Mouse (Mus musculus): Measurements from ENCODE around the gene Olfr924. TPM values are rescaled to one million over a fixed set of nuclear protein-coding genes. Genes with fewer than 3 reads are reported as not detected.
"Not testable (repeated sequence)": the region's sequence is repeated elsewhere in the genome, so short reads cannot be mapped to it uniquely, and the experiment has no call there.

Gene Olfr924
- not detected in 2 replicates for polyA plus RNA-seq (2014; fragmentation: Nextera tagmentation; extraction: Ambion mirVana)

DNA sequence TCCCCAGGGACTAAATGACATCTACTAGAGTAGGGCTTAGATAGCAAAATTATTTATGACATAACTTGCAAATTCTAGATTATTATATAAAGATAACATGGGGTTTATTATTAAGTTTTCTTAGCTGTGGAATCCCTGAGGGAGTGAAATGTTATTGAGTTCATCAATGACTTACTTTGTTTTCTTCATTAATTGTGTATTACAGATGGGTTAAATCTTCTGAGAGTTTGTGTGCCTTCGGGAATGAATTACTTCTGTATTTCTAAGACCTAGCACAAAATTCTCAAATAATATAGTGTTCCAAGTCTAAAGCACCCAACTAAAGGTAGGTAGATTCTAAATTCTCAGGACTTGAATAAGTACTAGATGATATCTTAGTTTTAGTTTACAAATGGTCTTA is at the start of gene Olfr924:
Gene Olfr924 (plus strand): TSS at position 301 of the 400 bp plus-strand sequence.
- no peak for DNase-seq (ENCODE audit: low spot score)
- H3K27me3 ChIP-seq (ENCODE audit: control insufficient read depth, insufficient read depth, low read length): no peaks in the 10 kb centered on the region
- no peak within 1 kb of the TSS for H3K27ac ChIP-seq (ENCODE audit: low read depth, low read length)
- H3K4me3 ChIP-seq (ENCODE audit: low read depth, low read length): no peak within 1 kb of the TSS
- no peaks in the 10 kb centered on the region for H3K4me1 ChIP-seq (ENCODE audit: control insufficient read depth, insufficient read depth, low read length)
- H3K9ac ChIP-seq (ENCODE audit: low read length): no peak within 1 kb of the TSS
- WGBS: 86% methylated on average over 1 of the region's 1 CpGs
- no peak within 1 kb of the TSS for H3K4me2 ChIP-seq (ENCODE audit: low read depth)
- no peaks in the 10 kb centered on the region for H3K36me3 ChIP-seq (ENCODE audit: control insufficient read depth, insufficient read depth, low read length)
- H3K9me3 ChIP-seq (ENCODE audit: control insufficient read depth, low read length): no peaks in the 10 kb centered on the region
- ATAC-seq (ENCODE audit: insufficient read depth, low FRiP score, low TSS enrichment): no peak

DNA sequence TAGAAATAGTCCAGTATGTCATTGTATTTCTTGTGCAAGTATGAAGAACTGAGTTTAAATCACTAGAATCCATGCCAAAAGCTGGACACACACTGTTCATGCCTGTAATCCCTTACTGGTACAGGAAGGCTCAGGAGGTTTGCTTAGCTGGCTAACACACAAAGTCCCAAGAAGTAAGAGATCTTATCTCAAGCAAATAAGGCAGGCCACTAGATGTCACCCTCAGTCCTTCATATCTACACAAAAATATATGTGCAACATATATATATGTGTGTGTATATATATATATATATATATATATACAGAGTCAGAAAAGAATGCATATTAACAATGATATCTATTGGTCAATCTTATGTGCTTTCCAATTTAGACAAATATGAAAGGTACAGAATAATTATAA is 38.6 kb upstream of the Olfr924 start:
- no peak for ATAC-seq (ENCODE audit: insufficient read depth, low FRiP score, low TSS enrichment)
- no peak for DNase-seq (ENCODE audit: low spot score)
- H3K36me3 ChIP-seq (ENCODE audit: control insufficient read depth, insufficient read depth, low read length): no peaks in the 10 kb centered on the region
- no peaks in the 10 kb centered on the region for H3K9me3 ChIP-seq (ENCODE audit: control insufficient read depth, low read length)
- H3K4me1 ChIP-seq (ENCODE audit: control insufficient read depth, insufficient read depth, low read length): no peaks in the 10 kb centered on the region
- no peaks in the 10 kb centered on the region for H3K27me3 ChIP-seq (ENCODE audit: control insufficient read depth, insufficient read depth, low read length)
- H3K9ac ChIP-seq (ENCODE audit: low read length): no peak overlapping the region
- no peak overlapping the region for H3K4me3 ChIP-seq (ENCODE audit: low read depth, low read length)
- H3K27ac ChIP-seq (ENCODE audit: low read depth, low read length): no peak overlapping the region
- H3K4me2 ChIP-seq (ENCODE audit: low read depth): no peak overlapping the region

DNA sequence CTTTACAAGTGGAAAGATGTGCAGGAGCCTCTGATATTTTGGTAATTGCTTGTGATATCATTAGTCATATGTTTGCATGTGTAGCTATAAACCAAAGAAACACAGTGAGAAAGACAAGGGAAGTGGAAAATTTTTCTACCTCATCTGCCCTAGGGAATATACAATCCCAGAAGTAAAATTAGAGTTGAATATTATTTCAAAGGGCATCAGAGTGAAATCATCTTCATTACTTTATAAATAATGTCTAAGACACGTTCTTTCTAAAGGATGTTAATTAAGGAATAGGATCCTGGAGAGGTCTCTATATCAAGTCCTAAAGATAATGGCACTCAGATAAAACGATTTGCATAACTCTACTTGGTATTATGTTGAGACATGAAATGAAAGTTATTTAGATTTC is 29.9 kb upstream of the Olfr924 start, which contains the start of gene Olfr922:
Gene Olfr922 (plus strand): TSS at position 301 of the 400 bp plus-strand sequence.
- H3K4me3 ChIP-seq (ENCODE audit: low read depth, low read length): no peak within 1 kb of the TSS
- no peak within 1 kb of the TSS for H3K9ac ChIP-seq (ENCODE audit: low read length)
- no peaks in the 10 kb centered on the region for H3K9me3 ChIP-seq (ENCODE audit: control insufficient read depth, low read length)
- no peaks in the 10 kb centered on the region for H3K36me3 ChIP-seq (ENCODE audit: control insufficient read depth, insufficient read depth, low read length)
- no peak within 1 kb of the TSS for H3K4me2 ChIP-seq (ENCODE audit: low read depth)
- no peak for ATAC-seq (ENCODE audit: insufficient read depth, low FRiP score, low TSS enrichment)
- no peaks in the 10 kb centered on the region for H3K27me3 ChIP-seq (ENCODE audit: control insufficient read depth, insufficient read depth, low read length)
- 80% methylated on average over 2 of the region's 2 CpGs for WGBS
- H3K27ac ChIP-seq (ENCODE audit: low read depth, low read length): no peak within 1 kb of the TSS
- H3K4me1 ChIP-seq (ENCODE audit: control insufficient read depth, insufficient read depth, low read length): no peaks in the 10 kb centered on the region
- no peak for DNase-seq (ENCODE audit: low spot score)

DNA sequence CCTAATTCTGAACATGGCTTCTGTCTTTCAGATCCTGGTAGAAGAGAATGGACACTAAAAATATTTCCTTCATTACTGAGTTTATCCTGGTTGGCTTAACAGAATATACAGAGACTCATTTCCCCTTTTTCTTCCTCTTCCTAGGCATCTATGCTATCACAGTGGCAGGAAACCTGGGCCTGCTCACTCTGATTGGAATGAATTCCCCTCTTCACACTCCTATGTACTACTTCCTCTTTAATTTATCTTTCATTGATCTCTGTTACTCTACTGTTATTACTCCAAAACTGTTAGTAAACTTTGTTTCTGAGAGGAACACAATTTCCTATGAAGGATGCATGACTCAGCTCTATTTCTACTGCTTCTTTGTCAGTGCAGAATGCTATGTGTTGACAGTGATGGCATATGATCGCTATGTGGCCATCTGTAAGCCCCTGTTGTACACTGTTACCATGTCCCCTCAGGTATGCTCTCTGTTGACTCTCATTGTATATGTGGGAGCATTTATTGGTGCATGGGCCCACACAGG is 28.7 kb upstream of the Olfr924 start:
- Histone ChIP-seq H3K36me3 (ENCODE audit: control insufficient read depth, insufficient read depth, low read length) (no peaks in the 10 kb centered on the region), H3K9me3 (ENCODE audit: control insufficient read depth, low read length) (no peaks in the 10 kb centered on the region), H3K4me3 (ENCODE audit: low read depth, low read length) (no peak overlapping the region), H3K9ac (ENCODE audit: low read length) (no peak overlapping the region), H3K27ac (ENCODE audit: low read depth, low read length) (no peak overlapping the region), H3K4me1 (ENCODE audit: control insufficient read depth, insufficient read depth, low read length) (no peaks in the 10 kb centered on the region), H3K27me3 (ENCODE audit: control insufficient read depth, insufficient read depth, low read length) (no peaks in the 10 kb centered on the region), H3K4me2 (ENCODE audit: low read depth) (no peak overlapping the region)
- no peak for DNase-seq (ENCODE audit: low spot score)
- no peak for ATAC-seq (ENCODE audit: insufficient read depth, low FRiP score, low TSS enrichment)
- 85% methylated on average over 1 of the region's 1 CpGs for WGBS

DNA sequence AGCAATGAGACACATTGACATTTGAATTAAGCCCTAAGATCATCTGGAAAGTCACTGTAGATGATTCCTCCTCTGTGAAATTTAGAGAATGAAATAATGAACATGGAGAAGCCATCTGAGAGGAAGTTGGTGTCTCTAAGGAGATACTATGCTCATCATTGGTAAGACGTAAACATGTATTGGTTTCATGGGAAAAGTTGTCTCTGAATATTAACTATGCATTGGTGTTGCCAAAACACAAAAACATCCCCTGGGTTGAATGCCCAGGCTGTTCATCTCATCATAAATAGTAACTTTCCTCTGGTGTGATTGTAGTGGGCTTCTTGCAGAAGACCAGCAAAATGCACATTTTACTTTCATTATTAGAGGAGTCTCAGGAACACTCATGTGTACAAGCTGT is 18.0 kb upstream of the Olfr924 start, which contains the start of gene Olfr923:
Gene Olfr923 (plus strand): TSS at position 301 of the 400 bp plus-strand sequence.
- H3K36me3 ChIP-seq (ENCODE audit: control insufficient read depth, insufficient read depth, low read length): no peaks in the 10 kb centered on the region
- 88% methylated on average over 1 of the region's 1 CpGs for whole genome bisulfite sequencing
- no peak within 1 kb of the TSS for H3K4me3 ChIP-seq (ENCODE audit: low read depth, low read length)
- no peak within 1 kb of the TSS for H3K4me2 ChIP-seq (ENCODE audit: low read depth)
- no peak within 1 kb of the TSS for H3K9ac ChIP-seq (ENCODE audit: low read length)
- H3K9me3 ChIP-seq (ENCODE audit: control insufficient read depth, low read length): no peaks in the 10 kb centered on the region
- ATAC-seq (ENCODE audit: insufficient read depth, low FRiP score, low TSS enrichment) (no peak), DNase-seq (ENCODE audit: low spot score) (no peak)
- H3K4me1 ChIP-seq (ENCODE audit: control insufficient read depth, insufficient read depth, low read length): no peaks in the 10 kb centered on the region
- no peaks in the 10 kb centered on the region for H3K27me3 ChIP-seq (ENCODE audit: control insufficient read depth, insufficient read depth, low read length)
- H3K27ac ChIP-seq (ENCODE audit: low read depth, low read length): no peak within 1 kb of the TSS

DNA sequence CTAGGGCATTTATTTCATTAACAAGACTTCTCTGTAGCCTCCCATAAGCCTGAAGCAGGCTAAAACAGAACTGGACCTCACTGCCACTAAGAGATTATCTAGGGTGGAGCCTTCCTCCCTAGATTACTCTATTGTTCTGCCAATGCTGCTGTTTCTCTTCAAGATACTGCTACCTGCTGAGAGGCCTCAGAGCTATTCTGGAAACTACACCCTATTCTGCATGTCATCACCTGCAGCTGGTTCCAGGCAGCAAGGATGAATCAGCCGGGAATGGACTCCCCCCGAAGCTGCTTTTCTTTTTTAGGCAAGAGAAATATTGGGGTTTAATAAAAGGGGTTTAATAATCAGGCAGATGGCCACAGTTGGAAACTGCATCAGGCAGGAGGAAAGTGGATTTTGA is 11.2 kb upstream of the Olfr924 start:
- no peaks in the 10 kb centered on the region for H3K9me3 ChIP-seq (ENCODE audit: control insufficient read depth, low read length)
- ATAC-seq (ENCODE audit: insufficient read depth, low FRiP score, low TSS enrichment) (no peak), DNase-seq (ENCODE audit: low spot score) (no peak)
- H3K36me3 ChIP-seq (ENCODE audit: control insufficient read depth, insufficient read depth, low read length): no peaks in the 10 kb centered on the region
- H3K4me1 ChIP-seq (ENCODE audit: control insufficient read depth, insufficient read depth, low read length): no peaks in the 10 kb centered on the region
- no peak overlapping the region for H3K4me3 ChIP-seq (ENCODE audit: low read depth, low read length)
- no peak overlapping the region for H3K4me2 ChIP-seq (ENCODE audit: low read depth)
- no peak overlapping the region for H3K27ac ChIP-seq (ENCODE audit: low read depth, low read length)
- no peaks in the 10 kb centered on the region for H3K27me3 ChIP-seq (ENCODE audit: control insufficient read depth, insufficient read depth, low read length)
- H3K9ac ChIP-seq (ENCODE audit: low read length): no peak overlapping the region
- 60% methylated on average over 2 of the region's 2 CpGs for WGBS

DNA sequence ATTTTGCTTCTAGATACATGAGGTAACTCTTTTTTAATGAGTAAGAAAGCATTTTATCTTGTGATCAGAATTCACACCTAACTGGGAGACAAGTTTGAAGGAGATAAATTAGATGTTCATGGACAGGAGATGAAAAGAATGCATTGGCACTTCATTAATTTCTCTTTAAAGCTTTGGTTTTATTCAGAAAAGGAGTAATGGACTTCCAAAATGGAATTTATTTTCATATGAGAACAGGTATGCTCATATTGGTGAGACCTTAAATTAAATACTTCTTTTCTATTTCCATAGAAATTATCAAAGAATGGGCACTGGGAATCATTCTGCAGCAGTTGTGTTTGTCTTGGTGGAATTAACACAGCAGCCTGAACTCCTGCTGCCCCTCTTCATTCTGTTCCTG is 10.5 kb downstream of the Olfr924 start, which contains the start of gene Olfr26:
Gene Olfr26 (plus strand): TSS at position 301 of the 400 bp plus-strand sequence.
- no peak for ATAC-seq (ENCODE audit: insufficient read depth, low FRiP score, low TSS enrichment)
- H3K27ac ChIP-seq (ENCODE audit: low read depth, low read length): no peak within 1 kb of the TSS
- DNase-seq (ENCODE audit: low spot score): no peak
- H3K9me3 ChIP-seq (ENCODE audit: control insufficient read depth, low read length): no peaks in the 10 kb centered on the region
- no peaks in the 10 kb centered on the region for H3K36me3 ChIP-seq (ENCODE audit: control insufficient read depth, insufficient read depth, low read length)
- H3K4me2 ChIP-seq (ENCODE audit: low read depth): no peak within 1 kb of the TSS
- H3K4me1 ChIP-seq (ENCODE audit: control insufficient read depth, insufficient read depth, low read length): no peaks in the 10 kb centered on the region
- no peaks in the 10 kb centered on the region for H3K27me3 ChIP-seq (ENCODE audit: control insufficient read depth, insufficient read depth, low read length)
- no peak within 1 kb of the TSS for H3K9ac ChIP-seq (ENCODE audit: low read length)
- H3K4me3 ChIP-seq (ENCODE audit: low read depth, low read length): no peak within 1 kb of the TSS

DNA sequence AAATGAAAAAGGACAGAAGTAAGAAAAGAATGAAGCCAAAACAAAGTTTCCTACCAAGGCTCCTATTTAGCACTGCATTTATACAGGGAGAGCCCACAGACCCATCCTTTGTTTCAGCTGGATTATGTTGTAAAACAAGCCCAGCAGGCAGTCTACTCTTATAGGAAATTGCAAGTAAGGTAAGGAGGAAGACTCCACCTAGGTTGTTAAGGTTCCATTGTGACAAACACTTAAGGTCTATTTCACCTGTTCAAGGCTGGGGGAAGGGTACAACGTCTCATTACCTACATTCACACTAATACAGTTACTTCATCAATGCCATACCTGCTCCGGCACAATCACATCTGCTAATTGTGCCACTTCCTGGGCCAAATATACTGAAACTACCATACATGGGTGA is 30.6 kb downstream of the Olfr924 start:
- not testable (repeated sequence) for H3K9me3 ChIP-seq (ENCODE audit: control insufficient read depth, low read length); H3K36me3 ChIP-seq (ENCODE audit: control insufficient read depth, insufficient read depth, low read length); H3K27ac ChIP-seq (ENCODE audit: low read depth, low read length); H3K9ac ChIP-seq (ENCODE audit: low read length); H3K4me2 ChIP-seq (ENCODE audit: low read depth); H3K4me3 ChIP-seq (ENCODE audit: low read depth, low read length); H3K4me1 ChIP-seq (ENCODE audit: control insufficient read depth, insufficient read depth, low read length); DNase-seq (ENCODE audit: low spot score); H3K27me3 ChIP-seq (ENCODE audit: control insufficient read depth, insufficient read depth, low read length); ATAC-seq (ENCODE audit: insufficient read depth, low FRiP score, low TSS enrichment)
- WGBS: 43% methylated on average over 2 of the region's 2 CpGs

DNA sequence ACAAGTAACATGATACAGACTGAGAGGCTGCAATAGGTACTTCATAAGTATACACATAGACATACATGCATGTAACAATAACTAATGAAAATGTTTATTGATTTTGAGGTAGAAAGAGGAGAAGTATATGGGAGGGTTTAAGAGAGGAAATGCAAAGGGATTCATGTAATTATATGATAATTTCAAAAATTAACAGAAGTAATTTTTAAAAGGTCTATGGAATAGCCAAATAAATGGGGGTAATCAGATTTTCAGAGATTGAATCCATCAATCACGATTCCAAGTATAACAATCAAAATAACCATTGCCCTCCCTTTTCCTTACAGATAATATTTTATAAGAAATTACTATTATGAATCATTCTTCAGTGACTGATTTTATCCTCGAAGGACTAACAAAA is 32.6 kb downstream of the Olfr924 start, which contains the start of gene Olfr926:
Gene Olfr926 (plus strand): TSS at position 301 of the 400 bp plus-strand sequence.
- H3K36me3 ChIP-seq (ENCODE audit: control insufficient read depth, insufficient read depth, low read length): no peaks in the 10 kb centered on the region
- 91% methylated on average over 2 of the region's 2 CpGs for WGBS
- no peak for ATAC-seq (ENCODE audit: insufficient read depth, low FRiP score, low TSS enrichment)
- no peaks in the 10 kb centered on the region for H3K27me3 ChIP-seq (ENCODE audit: control insufficient read depth, insufficient read depth, low read length)
- H3K27ac ChIP-seq (ENCODE audit: low read depth, low read length): no peak within 1 kb of the TSS
- H3K9ac ChIP-seq (ENCODE audit: low read length): no peak within 1 kb of the TSS
- no peak for DNase-seq (ENCODE audit: low spot score)
- H3K9me3 ChIP-seq (ENCODE audit: control insufficient read depth, low read length): no peaks in the 10 kb centered on the region
- H3K4me2 ChIP-seq (ENCODE audit: low read depth): no peak within 1 kb of the TSS
- no peaks in the 10 kb centered on the region for H3K4me1 ChIP-seq (ENCODE audit: control insufficient read depth, insufficient read depth, low read length)
- H3K4me3 ChIP-seq (ENCODE audit: low read depth, low read length): no peak within 1 kb of the TSS
